Mouse (Mus musculus): Measurements from ENCODE around the gene Ankrd27.

GRCm38 (mm10) chr7:35585191-35586054 is 621 bp upstream of the Ankrd27 start, which contains the start of gene Rgs9bp:
- no peak for TF ChIP-seq POLR2A (IDR thresholded peaks at IDR 0.05; ENCODE audit: control insufficient read depth, low read depth, low read length)
- TF ChIP-seq CTCF (IDR thresholded peaks at IDR 0.05; ENCODE audit: control insufficient read depth, insufficient read depth, insufficient replicate concordance, low read depth, low read length): no peak

Measured in testis, adult 2 months (tissue).